ENCODE assay signal across 16 mouse cellular contexts in genomic region chr4:71866948-71867347, GRCm38 (mm10).
"Had no signal": no experiment of that assay in that cellular context is flagged by ENCODE, and none has a peak within 500 bp of the region (broad histone marks: within the 10 kb centered on the region; RNA-seq: fewer than 3 reads in every experiment).

No protein-coding gene starts in this region.

- DNase-seq: kidney, postnatal 10 days; lung, embryonic 14.5 days; lung, postnatal 10 days; lung, postnatal 4 days; retina, postnatal 1 day; right cerebral cortex, postnatal 4 days; thymus, adult 2 months; thymus, postnatal 25 days had no signal

- H3K27me3 ChIP-seq: liver, embryonic 15.5 days; neural tube, embryonic 13.5 days; stomach, embryonic 15.5 days had no signal

- H3K4me3 ChIP-seq: left cerebral cortex, adult 2 months; limb, embryonic 10.5 days; liver, embryonic 15.5 days; midbrain, embryonic 10.5 days; neural tube, embryonic 13.5 days; stomach, embryonic 15.5 days had no signal

- H3K4me1 ChIP-seq: limb, embryonic 10.5 days; liver, embryonic 15.5 days; midbrain, embryonic 10.5 days; neural tube, embryonic 13.5 days; stomach, embryonic 15.5 days had no signal

- H3K9ac ChIP-seq: liver, embryonic 15.5 days; lung, embryonic 14.5 days; neural tube, embryonic 13.5 days; stomach, embryonic 15.5 days had no signal

- ATAC-seq: midbrain, embryonic 16.5 days had no signal

- H3K9me3 ChIP-seq: limb, embryonic 10.5 days; liver, embryonic 15.5 days; midbrain, embryonic 10.5 days; neural tube, embryonic 13.5 days; stomach, embryonic 15.5 days had no signal

- H3K4me2 ChIP-seq: liver, embryonic 11.5 days; liver, embryonic 15.5 days; lung, embryonic 14.5 days; neural tube, embryonic 13.5 days; stomach, embryonic 15.5 days had no signal

- H3K36me3 ChIP-seq: limb, embryonic 10.5 days; liver, embryonic 15.5 days; midbrain, embryonic 10.5 days; neural tube, embryonic 13.5 days; stomach, embryonic 15.5 days had no signal

- H3K27ac ChIP-seq: left cerebral cortex, adult 2 months; limb, embryonic 10.5 days; liver, embryonic 15.5 days; midbrain, embryonic 10.5 days; neural tube, embryonic 13.5 days; stomach, embryonic 15.5 days had no signal
